Mouse (Mus musculus) neural tube, embryonic 11.5 days (tissue): ENCODE measurements at regions not wholly inside any gene's neighbourhood (a gene's known extent, or its start where the extent isn't known, plus 50 kb on each side); places are given as distances from the start of the nearest gene placed in this dataset.

Experiments used
- ATAC-seq: fragments of 200-750 bp; cut with Nextera tagmentation; 2 replicates; pipeline ENCODE4 v1.8.0; 2017; ENCODE audit warnings: moderate number of reproducible peaks, mild to moderate bottlenecking, moderate TSS enrichment, moderate library complexity; ENCODE audit not compliant: insufficient read depth, low FRiP score, low TSS enrichment
- DNase-seq: peaks from one replicate; pipeline ENCODE4 v3.0.0-alpha.2; 2015; ENCODE audit warnings: low spot score
- H3K27ac ChIP-seq: fragments of 300-500 bp; sonication (generic); 2 replicates; pipeline ENCODE4 v1.5.1; 2014; ENCODE audit warnings: low read depth, mild to moderate bottlenecking, low read length
- H3K27me3 ChIP-seq: fragments of 300-500 bp; sonication (generic); 2 replicates; pipeline ENCODE4 v1.6.1; 2014; ENCODE audit warnings: mild to moderate bottlenecking, low read length, mixed read lengths; ENCODE audit not compliant: control insufficient read depth, insufficient read depth
- H3K36me3 ChIP-seq: fragments of 300-500 bp; sonication (generic); 2 replicates; pipeline ENCODE4 v1.6.1; 2014; ENCODE audit warnings: mild to moderate bottlenecking, low read length, moderate library complexity, mixed read lengths; ENCODE audit not compliant: control insufficient read depth, insufficient read depth
- H3K4me1 ChIP-seq: fragments of 300-500 bp; sonication (generic); 2 replicates; pipeline ENCODE4 v1.6.1; 2014; ENCODE audit warnings: low read length, mixed read lengths; ENCODE audit not compliant: control insufficient read depth, insufficient read depth
- H3K4me2 ChIP-seq: fragments of 300-500 bp; sonication (generic); 2 replicates; pipeline ENCODE4 v1.6.1; 2014; ENCODE audit warnings: low read depth, mild to moderate bottlenecking, moderate library complexity
- H3K4me3 ChIP-seq: fragments of 300-500 bp; sonication (generic); 2 replicates; pipeline ENCODE4 v1.5.1; 2014; ENCODE audit warnings: low read depth, low read length
- H3K9ac ChIP-seq: fragments of 300-500 bp; sonication (generic); 2 replicates; pipeline ENCODE4 v1.6.1; 2014; ENCODE audit warnings: mild to moderate bottlenecking, low read length
- H3K9me3 ChIP-seq: fragments of 300-500 bp; sonication (generic); 2 replicates; pipeline ENCODE4 v1.6.1; 2016; ENCODE audit warnings: low read length; ENCODE audit not compliant: control insufficient read depth
- WGBS: fragments of 180-500 bp; shearing (Covaris S2); extraction: QIAGEN DNeasy Blood & Tissue Kit; methylation state at CpG from one replicate; pipeline ENCODE4 v1.1.7; 2014; 5-methylcytosine and 5-hydroxymethylcytosine counted together

GRCm38 (mm10) chr5:41994307-41994706, 73.5 kb upstream of the Gm16223 start:
- no peak overlapping the region for H3K4me3 ChIP-seq
- DNase-seq = no peak
- WGBS = 80% methylated on average over 2 of the region's 2 CpGs
- H3K36me3 ChIP-seq = no peaks in the 10 kb centered on the region
- no peak overlapping the region for H3K4me2 ChIP-seq
- no peak for ATAC-seq
- H3K9ac ChIP-seq = no peak overlapping the region
- H3K9me3 ChIP-seq = no peaks in the 10 kb centered on the region
- H3K27me3 ChIP-seq = no peaks in the 10 kb centered on the region
- no peaks in the 10 kb centered on the region for H3K4me1 ChIP-seq
- H3K27ac ChIP-seq = no peak overlapping the region

GRCm38 (mm10) chr5:41983556-41983955, 84.2 kb upstream of the Gm16223 start:
- no peaks in the 10 kb centered on the region for H3K27me3 ChIP-seq
- H3K4me3 ChIP-seq = no peak overlapping the region
- ATAC-seq (no peak), DNase-seq (no peak)
- no peaks in the 10 kb centered on the region for H3K36me3 ChIP-seq
- no peak overlapping the region for H3K9ac ChIP-seq
- no peak overlapping the region for H3K4me2 ChIP-seq
- H3K9me3 ChIP-seq = no peaks in the 10 kb centered on the region
- no peaks in the 10 kb centered on the region for H3K4me1 ChIP-seq
- 73% methylated on average over 4 of the region's 4 CpGs for WGBS
- H3K27ac ChIP-seq = no peak overlapping the region

- no peak for ATAC-seq
- no peaks in the 10 kb centered on the region for H3K9me3 ChIP-seq
- no peaks in the 10 kb centered on the region for H3K4me1 ChIP-seq
- H3K9ac ChIP-seq = no peak overlapping the region
- H3K36me3 ChIP-seq = no peaks in the 10 kb centered on the region
- DNase-seq = no peak
- H3K4me3 ChIP-seq = no peak overlapping the region
- no peak overlapping the region for H3K4me2 ChIP-seq
- H3K27ac ChIP-seq = no peak overlapping the region
- no peaks in the 10 kb centered on the region for H3K27me3 ChIP-seq
These were observed 92.2 kb upstream of the Gm16223 start for GRCm38 (mm10) chr5:41975535-41975934.

GRCm38 (mm10) chr5:41971201-41971600, 96.6 kb upstream of the Gm16223 start:
- DNase-seq = peak; percentile 10

GRCm38 (mm10) chr5:41966958-41967357, 100.8 kb upstream of the Gm16223 start:
- Histone ChIP-seq H3K9me3 (no peaks in the 10 kb centered on the region), H3K4me1 (no peaks in the 10 kb centered on the region), H3K4me2 (no peak overlapping the region), H3K9ac (no peak overlapping the region), H3K4me3 (no peak overlapping the region), H3K36me3 (no peaks in the 10 kb centered on the region), H3K27me3 (no peaks in the 10 kb centered on the region), H3K27ac (no peak overlapping the region)
- 94% methylated on average over 1 of the region's 1 CpGs for WGBS
- DNase-seq (no peak), ATAC-seq (no peak)

More at GRCm38 (mm10) chr5:41971201-41971600, 96.6 kb upstream of the Gm16223 start:
- WGBS = 77% methylated on average over 1 of the region's 1 CpGs
- Histone ChIP-seq H3K9me3 (no peaks in the 10 kb centered on the region), H3K36me3 (no peaks in the 10 kb centered on the region), H3K4me3 (no peak overlapping the region), H3K27me3 (no peaks in the 10 kb centered on the region), H3K9ac (no peak overlapping the region), H3K4me1 (no peaks in the 10 kb centered on the region), H3K4me2 (no peak overlapping the region), H3K27ac (no peak overlapping the region)
- ATAC-seq = no peak

GRCm38 (mm10) chr5:41947114-41947640, 103.1 kb upstream of the Bod1l start:
- H3K9ac ChIP-seq = no peak overlapping the region
- H3K4me1 ChIP-seq = no peaks in the 10 kb centered on the region
- H3K27ac ChIP-seq = no peak overlapping the region
- no peaks in the 10 kb centered on the region for H3K9me3 ChIP-seq
- ATAC-seq = no peak
- 89% methylated on average over 7 of the region's 7 CpGs for WGBS
- H3K4me3 ChIP-seq = no peak overlapping the region
- no peak for DNase-seq
- no peak overlapping the region for H3K4me2 ChIP-seq
- no peaks in the 10 kb centered on the region for H3K36me3 ChIP-seq
- no peaks in the 10 kb centered on the region for H3K27me3 ChIP-seq

GRCm38 (mm10) chr5:41943399-41943798, 99.3 kb upstream of the Bod1l start:
- no peak overlapping the region for H3K27ac ChIP-seq
- H3K36me3 ChIP-seq = no peaks in the 10 kb centered on the region
- H3K4me3 ChIP-seq = no peak overlapping the region
- ATAC-seq = no peak
- no peaks in the 10 kb centered on the region for H3K9me3 ChIP-seq
- 92% methylated on average over 6 of the region's 6 CpGs for WGBS
- DNase-seq = no peak
- no peak overlapping the region for H3K9ac ChIP-seq
- H3K27me3 ChIP-seq = no peaks in the 10 kb centered on the region
- H3K4me2 ChIP-seq = no peak overlapping the region
- no peaks in the 10 kb centered on the region for H3K4me1 ChIP-seq

GRCm38 (mm10) chr5:41942131-41942530, 98.0 kb upstream of the Bod1l start:
- no peaks in the 10 kb centered on the region for H3K27me3 ChIP-seq
- WGBS = 90% methylated on average over 7 of the region's 7 CpGs
- no peak for ATAC-seq

GRCm38 (mm10) chr5:41941216-41941615, 97.1 kb upstream of the Bod1l start:
- DNase-seq (no peak), ATAC-seq (no peak)
- H3K9me3 ChIP-seq = no peaks in the 10 kb centered on the region
- no peaks in the 10 kb centered on the region for H3K27me3 ChIP-seq
- no peak overlapping the region for H3K9ac ChIP-seq
- no peak overlapping the region for H3K4me2 ChIP-seq
- H3K4me3 ChIP-seq = no peak overlapping the region
- H3K4me1 ChIP-seq = no peaks in the 10 kb centered on the region
- no peaks in the 10 kb centered on the region for H3K36me3 ChIP-seq
- no peak overlapping the region for H3K27ac ChIP-seq
- 95% methylated on average over 1 of the region's 1 CpGs for WGBS

More at GRCm38 (mm10) chr5:41942131-41942530, 98.0 kb upstream of the Bod1l start:
- H3K4me3 ChIP-seq = no peak overlapping the region
- H3K9me3 ChIP-seq = no peaks in the 10 kb centered on the region
- DNase-seq = no peak
- no peak overlapping the region for H3K9ac ChIP-seq
- H3K36me3 ChIP-seq = no peaks in the 10 kb centered on the region
- no peak overlapping the region for H3K27ac ChIP-seq
- no peak overlapping the region for H3K4me2 ChIP-seq
- H3K4me1 ChIP-seq = no peaks in the 10 kb centered on the region
